Mouse (Mus musculus) ES-E14 (cell line): ENCODE measurements around the gene Dlgap1. TPM values are rescaled to one million over a fixed set of nuclear protein-coding genes. Genes with fewer than 3 reads are reported as not detected.

Experiments used
- DNase-seq: peaks from one replicate; pipeline ENCODE4 v3.0.0-alpha.2; 2013; ENCODE audit warnings: low read depth, low spot score
- H3K27ac ChIP-seq: 2 replicates; pipeline ENCODE4 v1.5.1; 2012; ENCODE audit warnings: low read depth, mild to moderate bottlenecking, low read length, moderate library complexity, mixed read lengths; ENCODE audit not compliant: poor library complexity, insufficient read depth, severe bottlenecking
- H3K36me3 ChIP-seq: 2 replicates; pipeline ENCODE4 v1.6.1; 2012; ENCODE audit warnings: mild to moderate bottlenecking, low read length, moderate library complexity, mixed read lengths; ENCODE audit not compliant: control insufficient read depth, poor library complexity, insufficient read depth, severe bottlenecking
- H3K4me1 ChIP-seq, 2 experiments: fragments of 150-350 bp in 1 of 2; sonication (generic) in 1 of 2; 2 replicates each; pipeline ENCODE4 v1.6.1; 2012; ENCODE audit warnings: low read length in 2 of 2, mild to moderate bottlenecking in 1 of 2, mixed read lengths in 1 of 2; ENCODE audit not compliant: control insufficient read depth in 2 of 2, insufficient read depth in 2 of 2, poor library complexity in 1 of 2
- H3K4me3 ChIP-seq, 2 experiments: fragments of 150-350 bp in 1 of 2; sonication (generic) in 1 of 2; 2 replicates each; pipeline ENCODE4 v1.5.1; 2012; ENCODE audit warnings: low read length in 2 of 2, low read depth in 1 of 2, mild to moderate bottlenecking in 1 of 2, mixed read lengths in 1 of 2; ENCODE audit not compliant: insufficient read depth in 1 of 2, poor library complexity in 1 of 2, severe bottlenecking in 1 of 2
- H3K9ac ChIP-seq: 2 replicates; pipeline ENCODE4 v1.6.1; 2012; ENCODE audit warnings: low read depth, mild to moderate bottlenecking, low read length, mixed read lengths; ENCODE audit not compliant: poor library complexity, insufficient read depth, severe bottlenecking
- H3K9me3 ChIP-seq: fragments of 150-350 bp; sonication (generic); 2 replicates; pipeline ENCODE4 v1.6.1; 2012; ENCODE audit warnings: low read depth, mild to moderate bottlenecking, low read length; ENCODE audit not compliant: control insufficient read depth, insufficient read depth
- CHD2 ChIP-seq: IDR thresholded peaks from 2 replicates; pipeline ENCODE4 v1.6.1; 2014; ENCODE audit warnings: mild to moderate bottlenecking, low read depth, low read length, inconsistent platforms
- HCFC1 ChIP-seq: IDR thresholded peaks from 2 replicates; pipeline ENCODE4 v1.6.1; 2012; ENCODE audit warnings: low read length, inconsistent platforms, borderline replicate concordance; ENCODE audit not compliant: insufficient read depth
- MAFK ChIP-seq: IDR thresholded peaks from 2 replicates; pipeline ENCODE4 v1.6.1; 2014; ENCODE audit warnings: mild to moderate bottlenecking, low read depth, low read length, inconsistent platforms; ENCODE audit not compliant: insufficient read depth
- ZC3H11A ChIP-seq: IDR thresholded peaks from 2 replicates; pipeline ENCODE4 v1.6.1; 2012; ENCODE audit warnings: low read depth, mild to moderate bottlenecking, inconsistent platforms, low read length, borderline replicate concordance
- ZNF384 ChIP-seq: IDR thresholded peaks from 2 replicates; pipeline ENCODE4 v1.6.1; 2012; ENCODE audit warnings: low read depth, low read length, inconsistent platforms
- in situ Hi-C, 2 experiments: fragments of 600-800 bp; cut with MboI; formaldehyde crosslinking; loops; one replicate each; pipeline ENCODE4 v1.15.1; 2025; ENCODE audit warnings: low sequenced_read_pairs in 2 of 2, inconsistent platforms in 1 of 2; ENCODE audit not compliant: unreplicated experiment in 2 of 2
- total RNA-seq: library from RNA; depleted of rRNA; stranded (reverse); fragments of 300-350 nt; gene quantifications from 2 replicates; pipeline ENCODE4 v1.2.3, GENCODE M21; 2012

The Dlgap1 gene
- total RNA-seq, 1 experiment = 0.94 TPM

DNA sequence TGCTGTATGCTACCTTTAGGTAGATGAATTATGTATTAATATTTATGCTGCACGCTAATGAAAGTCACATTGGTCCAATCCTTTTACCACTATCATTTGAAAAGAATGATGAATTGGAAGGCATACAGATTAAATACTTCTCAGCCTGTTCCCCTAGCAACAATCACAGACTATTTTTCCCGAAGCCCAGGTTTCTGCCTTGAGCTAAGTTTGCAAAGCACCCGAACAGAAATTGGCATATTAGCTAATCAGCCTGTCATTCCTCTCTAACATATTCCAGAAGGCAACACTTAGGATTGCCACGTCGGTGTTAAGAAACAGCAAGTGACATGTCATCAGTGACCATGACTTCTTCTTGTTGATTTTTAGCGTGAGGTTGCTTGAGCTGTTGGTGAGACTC, 619.8 kb downstream of the Dlgap1 start:
- no peak overlapping the region for H3K4me3 ChIP-seq
- TF ChIP-seq ZNF384 (no peak), CHD2 (no peak), MAFK (no peak), ZC3H11A (no peak), HCFC1 (no peak)
- no peak overlapping the region for H3K9ac ChIP-seq
- in situ Hi-C loops = no loop called here
- no peak for DNase-seq
- H3K27ac ChIP-seq = no peak overlapping the region
- H3K9me3 ChIP-seq = no peaks in the 10 kb centered on the region
- no peaks in the 10 kb centered on the region for H3K4me1 ChIP-seq
- no peaks in the 10 kb centered on the region for H3K36me3 ChIP-seq

- no peaks in the 10 kb centered on the region for H3K36me3 ChIP-seq
- no peaks in the 10 kb centered on the region for H3K9me3 ChIP-seq
- no peak for DNase-seq
- H3K4me3 ChIP-seq = no peak overlapping the region
- no peak overlapping the region for H3K27ac ChIP-seq
- H3K4me1 ChIP-seq = no peaks in the 10 kb centered on the region
- TF ChIP-seq ZNF384 = no peak
- no peak overlapping the region for H3K9ac ChIP-seq
- in situ Hi-C loops = no loop called here
Measured at GRCm38 (mm10) chr17:70589140-70589539, 620.3 kb downstream of the Dlgap1 start.

DNA sequence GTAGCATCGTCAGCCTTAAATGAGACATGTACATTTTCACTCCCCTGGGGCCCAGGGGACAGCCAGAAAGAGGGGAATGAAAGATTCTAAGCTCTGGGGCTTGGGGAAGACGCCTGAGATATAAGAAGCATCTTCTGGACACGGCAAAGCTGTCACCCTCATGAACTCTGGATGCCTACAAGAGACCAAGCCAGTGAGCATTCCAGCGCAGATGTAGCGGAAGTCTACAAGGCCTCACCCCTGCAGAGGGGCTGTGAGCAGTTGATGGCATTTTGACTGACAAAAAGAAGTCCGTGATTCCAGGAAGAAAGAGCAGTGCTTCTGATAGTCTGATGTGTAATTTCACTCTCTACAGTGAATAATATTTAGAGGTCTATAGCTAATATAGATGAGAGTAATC, 621.6 kb downstream of the Dlgap1 start:
- H3K27ac ChIP-seq = no peak overlapping the region
- no peak for DNase-seq
- TF ChIP-seq HCFC1 = no peak
- TF ChIP-seq ZNF384 = no peak
- no peak for TF ChIP-seq MAFK

DNA sequence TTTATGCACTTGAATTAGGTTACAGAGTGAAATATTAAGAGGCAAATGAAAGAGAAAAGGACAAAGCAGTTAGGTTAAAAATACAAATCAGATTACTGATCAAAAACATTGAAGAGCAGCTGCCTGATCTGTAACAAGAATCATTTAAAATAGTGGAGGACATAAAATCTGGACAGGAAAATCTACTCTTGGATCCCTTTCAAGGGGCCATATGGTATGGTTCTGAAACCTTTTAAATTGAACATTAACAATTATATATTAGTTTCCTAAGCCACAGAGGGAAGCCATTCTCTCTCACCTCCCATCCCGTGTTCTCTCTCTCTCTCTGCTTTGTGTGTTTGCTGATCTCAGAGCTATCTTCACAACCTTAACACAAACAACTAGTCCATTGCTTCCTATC, 625.4 kb downstream of the Dlgap1 start:
- in situ Hi-C loops = no loop called here
- H3K9me3 ChIP-seq = no peaks in the 10 kb centered on the region
- H3K4me3 ChIP-seq = no peak overlapping the region
- H3K36me3 ChIP-seq = no peaks in the 10 kb centered on the region
- no peak overlapping the region for H3K9ac ChIP-seq
- DNase-seq = no peak
- no peak overlapping the region for H3K27ac ChIP-seq
- no peaks in the 10 kb centered on the region for H3K4me1 ChIP-seq
- no peak for TF ChIP-seq ZC3H11A
- TF ChIP-seq MAFK = no peak
- no peak for TF ChIP-seq ZNF384
- TF ChIP-seq HCFC1 = no peak
- TF ChIP-seq CHD2 = no peak

More for the DNA sequence above, 621.6 kb downstream of the Dlgap1 start:
- Histone ChIP-seq H3K36me3 (no peaks in the 10 kb centered on the region), H3K4me1 (no peaks in the 10 kb centered on the region), H3K4me3 (no peak overlapping the region), H3K9ac (no peak overlapping the region), H3K9me3 (no peaks in the 10 kb centered on the region)
- in situ Hi-C loops = no loop called here

DNA sequence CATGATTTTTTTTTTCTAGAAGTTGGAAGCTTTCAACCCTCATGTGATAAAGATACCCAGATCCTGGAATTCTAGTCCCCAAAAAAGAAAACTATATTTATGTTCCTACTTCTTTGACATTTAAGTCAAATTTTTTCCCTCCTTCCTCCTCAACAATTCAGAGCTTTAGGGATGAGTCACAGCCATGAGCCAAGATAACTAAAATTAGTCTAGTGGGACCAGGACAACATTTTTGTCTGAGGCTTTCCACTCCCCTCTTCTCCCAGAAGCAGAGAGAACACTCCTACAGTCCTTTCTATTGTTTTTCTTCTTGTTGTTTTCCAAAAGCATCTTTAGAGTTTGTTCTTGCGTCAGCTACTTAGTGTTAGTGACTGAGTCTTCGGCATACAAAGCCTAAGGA, 627.5 kb downstream of the Dlgap1 start:
- no peaks in the 10 kb centered on the region for H3K36me3 ChIP-seq
- in situ Hi-C loops = no loop called here
- H3K9ac ChIP-seq = no peak overlapping the region
- no peaks in the 10 kb centered on the region for H3K4me1 ChIP-seq
- H3K27ac ChIP-seq = no peak overlapping the region
- H3K4me3 ChIP-seq = no peak overlapping the region
- no peak for DNase-seq
- TF ChIP-seq MAFK = no peak
- TF ChIP-seq ZC3H11A = no peak
- no peak for TF ChIP-seq CHD2
- TF ChIP-seq ZNF384 = no peak
- no peak for TF ChIP-seq HCFC1
- H3K9me3 ChIP-seq = no peaks in the 10 kb centered on the region
